Mouse (Mus musculus): Measurements from ENCODE around the gene Pxmp2.
A peak's percentile ranks its signal among the peaks of the same experiment; 100 is the strongest.

The Pxmp2 gene

DNA sequence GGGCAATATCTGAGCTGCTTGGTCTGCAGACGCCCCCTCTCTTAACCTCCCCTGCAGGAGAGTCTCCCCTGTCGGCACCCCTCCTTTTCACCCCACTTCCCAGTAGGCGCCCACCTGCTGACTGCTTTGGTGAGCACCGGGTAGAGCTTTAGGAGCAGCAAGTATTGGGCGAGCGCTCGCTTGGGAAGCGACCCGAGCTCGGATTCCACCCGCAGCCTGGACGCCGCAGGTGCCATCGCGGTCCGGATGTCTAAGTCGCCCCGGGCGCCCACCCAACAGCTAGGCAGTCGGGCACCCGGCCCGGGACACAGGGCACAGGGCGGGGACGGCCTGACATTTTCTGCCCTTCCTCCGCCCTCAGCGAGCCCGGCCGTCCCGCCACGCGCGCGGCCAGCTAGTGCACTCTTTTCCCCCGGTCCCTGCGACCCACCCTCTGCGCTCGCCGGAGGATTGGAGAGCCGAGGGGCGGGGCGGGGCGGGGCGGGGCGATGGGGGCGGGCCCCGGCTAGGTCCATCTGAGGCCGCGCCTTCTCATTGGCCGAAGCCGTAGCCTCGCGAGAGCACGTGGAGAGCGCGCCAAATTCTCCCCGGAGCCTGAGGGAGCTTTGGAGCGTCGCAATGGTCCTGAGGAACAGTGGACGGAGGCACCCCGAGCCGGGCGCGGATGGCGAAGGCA, at the start of gene Pxmp2, which contains the start of gene Pole:
Gene Pxmp2, minus strand, starts transcription at position 417 of the 676 bp plus-strand sequence.
Gene Pole, plus strand, starts transcription at position 537 of the 676 bp plus-strand sequence.
- DNase-seq (ENCODE audit: low spot score) = peak; percentile 68

DNA sequence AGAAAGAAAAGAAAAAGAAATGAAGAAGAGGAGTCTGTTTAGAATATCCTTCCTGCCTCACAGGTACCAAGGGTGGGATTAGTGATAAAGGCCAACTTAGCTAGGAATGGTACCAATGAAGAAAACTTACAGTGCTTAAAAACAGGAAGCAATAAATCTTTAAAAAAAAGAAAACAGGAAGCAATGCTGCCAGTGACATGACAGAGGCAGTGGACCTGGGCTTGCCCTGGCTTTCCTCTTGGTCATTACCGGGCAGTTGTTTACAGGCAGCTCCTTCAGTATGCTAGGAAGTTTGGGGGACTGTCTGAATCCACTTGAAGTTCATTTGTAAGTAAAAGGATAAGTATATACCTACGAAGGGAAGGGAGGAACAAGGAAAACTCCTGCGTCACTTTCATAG, 44.5 kb upstream of the Pxmp2 start:
- no peak for DNase-seq (ENCODE audit: low spot score)

DNA sequence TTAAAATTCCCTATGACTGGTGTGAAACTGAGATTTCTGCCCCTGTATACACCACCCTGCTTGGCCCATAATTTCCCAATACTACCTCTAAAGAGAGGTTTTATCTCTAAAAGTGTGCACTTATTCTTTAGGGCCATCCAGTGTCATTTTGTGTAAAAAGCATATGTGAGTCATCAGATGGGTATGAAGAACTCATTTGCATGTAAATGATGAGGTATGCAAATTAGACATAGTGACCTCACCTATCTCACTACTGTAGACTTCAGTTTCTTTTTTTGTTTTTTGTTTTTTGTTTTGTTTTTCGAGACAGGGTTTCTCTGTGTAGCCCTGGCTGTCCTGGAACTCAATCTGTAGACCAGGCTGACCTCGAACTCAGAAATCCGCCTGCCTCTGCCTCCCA, 27.1 kb upstream of the Pxmp2 start:
- DNase-seq (ENCODE audit: low spot score) = no peak

DNA sequence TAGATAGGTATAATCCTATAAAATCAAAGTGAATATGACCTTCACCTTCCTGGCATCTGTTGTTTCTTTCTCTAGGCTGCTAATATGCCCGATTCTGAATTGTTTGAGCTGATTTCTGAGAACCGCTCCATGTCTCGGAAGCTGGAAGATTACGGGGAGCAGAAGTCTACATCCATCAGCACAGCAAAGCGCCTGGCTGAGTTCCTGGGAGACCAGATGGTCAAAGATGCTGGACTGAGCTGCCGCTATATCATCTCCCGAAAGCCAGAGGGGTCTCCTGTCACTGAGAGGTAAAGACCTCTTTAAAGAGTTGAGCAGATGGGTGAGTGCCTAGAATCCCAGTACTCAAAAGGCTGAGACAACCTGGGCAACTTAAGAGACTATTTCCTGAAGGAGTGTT, 22.9 kb upstream of the Pxmp2 start:
- DNase-seq (ENCODE audit: low spot score) = no peak

DNA sequence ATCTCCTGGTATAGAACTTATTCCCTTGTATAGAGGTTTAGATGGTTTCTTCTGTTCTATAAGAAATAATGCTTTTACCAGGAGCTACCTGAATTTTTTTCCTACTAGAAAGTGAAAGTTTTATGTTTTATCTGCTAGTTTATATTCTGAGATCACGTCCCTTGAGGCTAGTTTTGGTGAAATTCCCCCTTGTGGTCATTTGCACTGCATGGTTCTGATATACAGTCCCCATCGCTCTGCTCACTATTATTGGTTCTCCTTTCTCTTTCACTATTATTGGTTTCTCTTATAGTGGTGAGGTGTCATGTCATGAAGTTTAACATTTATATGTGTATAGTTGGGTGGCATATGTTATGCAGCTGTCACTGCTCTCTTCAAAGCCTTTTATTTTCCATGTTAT, 14.6 kb upstream of the Pxmp2 start:
- no peak for DNase-seq (ENCODE audit: low spot score)

DNA sequence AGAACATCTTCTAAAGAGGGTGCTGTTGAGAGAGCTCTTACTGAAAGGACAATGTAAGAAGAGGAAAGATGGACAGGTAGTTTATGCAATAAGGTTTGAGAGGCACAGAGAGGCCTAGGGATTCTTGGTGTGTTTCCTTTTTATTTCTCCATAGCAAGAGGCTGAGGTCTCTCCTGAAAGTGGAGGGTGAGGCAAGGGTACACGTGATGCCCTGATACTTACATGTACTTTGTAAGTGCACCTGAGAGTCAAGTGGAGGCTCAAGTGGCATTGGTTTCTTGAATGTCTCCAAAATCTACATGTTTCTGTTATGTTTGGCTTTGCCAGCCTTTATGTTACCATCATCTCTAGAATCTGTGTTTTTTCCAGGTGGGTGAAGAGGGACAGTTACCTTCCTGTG, 10.7 kb upstream of the Pxmp2 start:
- DNase-seq (ENCODE audit: low spot score) = no peak

DNA sequence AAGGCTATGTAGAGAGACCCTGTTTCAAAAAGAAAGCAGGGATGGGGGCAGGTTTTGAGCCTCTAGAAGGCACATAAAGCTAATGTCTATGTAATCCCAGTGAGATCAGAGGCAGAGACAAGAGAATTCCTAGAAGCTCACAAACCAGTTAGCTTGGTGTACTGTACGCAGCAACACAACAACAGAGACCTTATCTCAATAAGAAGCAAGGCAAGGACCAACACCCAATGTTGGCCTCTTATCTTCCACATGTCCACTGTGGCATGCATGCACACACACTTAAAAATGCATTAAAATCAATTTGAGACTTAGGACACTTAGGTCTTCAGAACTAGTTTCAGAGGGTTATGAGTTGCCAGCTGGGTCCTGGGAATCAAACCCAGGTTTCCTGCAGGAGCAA, 5.7 kb upstream of the Pxmp2 start:
- no peak for DNase-seq (ENCODE audit: low spot score)

DNA sequence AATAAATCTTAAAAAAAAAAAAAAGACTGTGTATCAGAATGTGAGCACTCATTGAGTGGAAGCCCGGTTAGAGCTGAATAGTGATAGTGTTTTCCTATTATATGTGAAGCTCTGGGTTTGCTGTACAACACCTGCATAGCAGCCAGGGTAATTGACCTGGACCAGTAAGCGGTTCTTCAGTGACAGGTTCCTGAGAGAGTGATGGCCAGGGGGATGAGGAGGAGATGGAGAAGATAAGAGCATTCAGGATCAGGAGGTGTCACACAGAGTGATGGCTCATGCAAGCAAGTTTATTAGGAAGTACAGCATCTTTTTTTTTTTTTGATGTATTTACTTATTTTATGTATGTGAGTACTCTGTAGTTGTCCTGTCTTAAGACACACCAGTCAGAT, 1.1 kb upstream of the Pxmp2 start:
- no peak for DNase-seq (ENCODE audit: low spot score)

DNA sequence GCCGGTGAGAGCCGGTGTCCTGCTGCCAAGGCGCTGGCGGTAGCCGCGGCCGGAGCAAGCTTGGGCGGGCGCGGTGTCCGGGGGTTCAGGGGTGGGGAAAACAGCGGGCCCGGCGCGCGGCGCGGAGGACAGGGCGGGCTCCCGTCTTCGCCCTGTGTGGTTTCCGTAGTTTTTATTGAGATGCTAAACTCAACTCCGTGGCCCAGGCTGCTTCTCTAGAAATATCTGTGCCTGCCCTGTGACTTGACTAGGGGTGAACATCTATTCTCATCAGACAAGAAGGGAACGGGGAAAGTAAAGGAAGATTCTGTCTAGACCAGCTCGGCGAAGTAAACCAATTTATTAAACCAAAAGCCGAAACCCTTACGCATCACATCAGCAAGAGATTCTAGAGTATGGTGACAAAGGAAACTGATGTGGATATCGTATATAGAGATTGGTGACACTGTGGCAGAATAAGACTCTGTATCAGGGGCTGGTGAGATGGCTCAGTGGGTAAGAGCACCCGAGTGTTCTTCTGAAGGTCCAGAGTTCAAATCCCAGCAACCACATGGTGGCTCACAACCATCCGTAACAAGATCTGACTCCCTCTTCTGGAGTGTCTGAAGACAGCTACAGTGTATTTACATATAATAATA, 579 bp upstream of the Pxmp2 start:
- DNase-seq (ENCODE audit: low spot score) = no peak

DNA sequence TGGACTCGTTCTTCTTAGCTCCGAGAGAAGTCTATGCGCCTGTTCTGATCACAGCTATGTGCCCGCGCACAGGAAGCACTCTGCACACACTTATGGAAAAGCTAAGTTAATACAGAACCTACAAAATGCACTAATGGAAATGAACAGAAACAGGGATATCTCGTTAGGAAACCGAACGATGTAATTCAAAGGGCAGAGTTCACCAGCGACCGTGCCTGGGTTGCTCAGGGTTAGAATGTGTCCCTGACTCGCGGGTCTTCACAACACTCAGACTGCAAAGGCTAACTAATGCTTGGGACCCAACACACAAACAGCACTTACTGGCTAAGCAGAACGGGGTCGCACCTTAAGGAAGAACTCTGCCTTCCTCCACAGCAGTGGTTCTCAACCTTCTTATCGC, 830 bp downstream of the Pxmp2 start:
- no peak for DNase-seq (ENCODE audit: low spot score)

DNA sequence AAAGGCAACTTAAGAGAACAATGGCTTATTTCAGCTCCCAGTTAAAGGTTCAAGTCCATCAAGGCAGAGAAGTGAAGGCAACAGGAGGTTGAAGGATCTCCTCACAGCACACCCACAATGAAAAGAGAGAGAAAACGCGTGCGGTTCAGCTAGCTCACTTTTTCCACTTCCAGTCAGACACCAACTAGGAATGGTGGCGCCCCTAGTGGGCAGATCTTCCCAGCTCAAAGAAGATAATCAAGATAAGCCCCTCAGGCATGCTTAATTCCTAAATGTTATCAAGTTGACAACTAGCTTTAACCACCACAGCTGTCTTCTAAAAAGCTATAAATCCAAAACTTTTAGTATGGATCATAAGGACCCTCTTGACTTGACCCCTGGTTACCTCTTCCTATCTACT, 1.4 kb downstream of the Pxmp2 start:
- no peak for DNase-seq (ENCODE audit: low spot score)

DNA sequence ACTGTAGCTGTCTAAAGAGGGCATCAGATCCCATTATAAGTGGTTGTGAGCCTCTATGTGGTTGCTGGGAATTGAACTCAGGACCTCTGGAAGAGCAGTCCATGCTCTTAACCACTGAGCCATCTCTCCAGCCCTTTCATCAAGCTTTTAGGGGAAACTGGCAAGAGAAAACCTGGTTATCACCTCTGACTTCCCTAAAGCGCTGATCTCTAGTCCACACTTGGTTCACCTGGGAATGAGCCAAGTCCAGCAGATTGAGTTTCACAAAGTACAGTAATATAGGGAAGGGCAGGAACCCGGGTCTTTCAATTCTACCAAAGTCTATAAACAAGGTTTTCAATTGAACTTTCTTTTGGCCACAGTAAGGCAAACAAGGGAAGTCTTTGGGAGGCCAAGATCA, 4.0 kb downstream of the Pxmp2 start:
- no peak for DNase-seq (ENCODE audit: low spot score)

DNA sequence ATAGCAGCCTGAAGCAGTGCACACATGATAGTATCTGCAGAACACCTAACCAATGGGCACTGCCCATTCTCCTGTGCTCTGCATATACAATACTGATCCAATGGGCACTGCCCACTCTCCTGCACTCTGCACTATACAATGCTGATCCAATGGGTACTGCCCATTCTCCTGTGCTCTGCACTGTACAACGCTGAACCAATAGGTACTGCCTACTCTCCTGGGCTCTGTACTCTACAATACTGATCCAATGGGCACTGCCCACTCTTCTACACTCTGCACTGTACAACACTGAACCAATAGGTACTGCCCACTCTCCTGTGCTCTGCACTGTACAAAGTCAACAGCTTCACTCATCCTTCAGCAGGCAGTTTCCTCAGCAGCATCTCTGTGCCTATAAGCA, 9.1 kb downstream of the Pxmp2 start:
- DNase-seq (ENCODE audit: low spot score) = no peak

DNA sequence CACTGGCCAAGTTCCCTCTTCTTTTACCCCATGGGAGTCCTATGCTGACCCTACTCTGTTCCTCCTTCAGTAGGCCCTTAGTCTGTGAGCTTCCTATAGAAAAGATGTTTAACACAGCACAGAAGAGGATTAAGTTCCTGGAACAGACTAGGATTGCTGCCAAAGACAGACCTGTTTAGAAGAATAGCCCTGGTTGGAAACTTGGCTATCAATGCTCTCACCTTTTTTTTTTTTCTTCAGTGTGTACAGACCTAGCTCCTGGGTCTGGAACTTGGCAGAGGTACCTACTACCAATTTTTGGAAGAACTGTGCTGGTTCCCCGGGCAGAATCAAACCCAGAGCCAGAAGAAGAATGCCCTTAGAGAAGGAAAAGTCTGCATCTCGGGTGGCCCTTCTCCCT, 9.6 kb downstream of the Pxmp2 start:
- no peak for DNase-seq (ENCODE audit: low spot score)

DNA sequence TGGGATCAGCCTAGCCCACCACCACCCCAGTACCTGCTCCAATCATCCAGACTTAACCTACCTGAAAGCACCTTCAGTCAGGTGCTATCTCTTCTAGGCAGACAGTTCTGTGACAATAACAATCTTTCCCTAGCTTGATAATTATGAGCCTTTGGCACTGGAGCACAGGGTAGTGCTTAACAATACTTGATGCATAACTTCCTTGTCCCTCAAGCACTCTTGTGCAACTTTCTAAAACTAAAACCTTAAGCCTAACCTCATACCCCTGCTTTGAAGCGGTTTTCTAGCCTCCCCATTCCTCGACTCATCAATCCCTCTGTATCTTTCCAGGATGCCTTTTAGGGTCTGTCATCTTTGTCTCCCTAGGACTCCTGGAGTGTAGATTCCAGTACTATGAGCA, 11.1 kb downstream of the Pxmp2 start:
- DNase-seq (ENCODE audit: low spot score) = no peak

DNA sequence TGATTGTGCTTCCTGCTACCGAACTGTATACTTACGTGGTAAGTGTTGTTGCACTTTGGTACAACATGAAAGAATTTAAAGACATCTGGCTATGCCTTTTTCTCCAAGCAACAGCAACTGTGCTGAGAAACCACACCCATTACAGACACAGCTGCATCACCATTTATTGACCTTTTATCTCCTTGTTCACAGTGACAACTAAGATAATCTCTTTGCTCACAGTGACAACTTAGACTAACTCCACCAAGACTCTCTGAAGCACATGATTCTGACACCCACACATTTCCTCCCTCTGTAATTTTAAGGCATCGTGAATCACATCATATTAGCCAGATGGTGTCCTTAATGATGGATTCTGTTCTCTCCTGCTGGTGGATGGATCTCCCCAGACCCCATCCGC, 11.8 kb downstream of the Pxmp2 start:
- DNase-seq (ENCODE audit: low spot score) = no peak

DNA sequence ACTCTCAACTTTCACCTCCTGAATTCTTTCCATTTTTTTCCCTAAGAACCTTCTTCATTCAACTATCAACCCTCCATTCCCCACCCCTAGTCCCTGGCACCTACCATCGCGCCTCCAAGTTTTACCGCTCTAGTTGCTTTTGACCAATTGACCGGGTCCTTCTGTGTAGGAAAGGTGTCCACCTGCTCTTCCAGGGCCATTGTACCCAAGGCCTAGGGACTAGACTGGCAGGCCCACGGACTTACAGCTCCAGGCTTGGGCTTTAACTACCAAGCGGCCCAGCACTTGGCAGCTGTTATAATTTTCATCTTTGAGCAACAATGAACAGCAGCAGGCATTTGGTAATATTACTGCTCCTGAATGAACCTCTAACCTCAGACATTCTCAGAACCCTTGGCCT, 15.7 kb downstream of the Pxmp2 start:
- no peak for DNase-seq (ENCODE audit: low spot score)

DNA sequence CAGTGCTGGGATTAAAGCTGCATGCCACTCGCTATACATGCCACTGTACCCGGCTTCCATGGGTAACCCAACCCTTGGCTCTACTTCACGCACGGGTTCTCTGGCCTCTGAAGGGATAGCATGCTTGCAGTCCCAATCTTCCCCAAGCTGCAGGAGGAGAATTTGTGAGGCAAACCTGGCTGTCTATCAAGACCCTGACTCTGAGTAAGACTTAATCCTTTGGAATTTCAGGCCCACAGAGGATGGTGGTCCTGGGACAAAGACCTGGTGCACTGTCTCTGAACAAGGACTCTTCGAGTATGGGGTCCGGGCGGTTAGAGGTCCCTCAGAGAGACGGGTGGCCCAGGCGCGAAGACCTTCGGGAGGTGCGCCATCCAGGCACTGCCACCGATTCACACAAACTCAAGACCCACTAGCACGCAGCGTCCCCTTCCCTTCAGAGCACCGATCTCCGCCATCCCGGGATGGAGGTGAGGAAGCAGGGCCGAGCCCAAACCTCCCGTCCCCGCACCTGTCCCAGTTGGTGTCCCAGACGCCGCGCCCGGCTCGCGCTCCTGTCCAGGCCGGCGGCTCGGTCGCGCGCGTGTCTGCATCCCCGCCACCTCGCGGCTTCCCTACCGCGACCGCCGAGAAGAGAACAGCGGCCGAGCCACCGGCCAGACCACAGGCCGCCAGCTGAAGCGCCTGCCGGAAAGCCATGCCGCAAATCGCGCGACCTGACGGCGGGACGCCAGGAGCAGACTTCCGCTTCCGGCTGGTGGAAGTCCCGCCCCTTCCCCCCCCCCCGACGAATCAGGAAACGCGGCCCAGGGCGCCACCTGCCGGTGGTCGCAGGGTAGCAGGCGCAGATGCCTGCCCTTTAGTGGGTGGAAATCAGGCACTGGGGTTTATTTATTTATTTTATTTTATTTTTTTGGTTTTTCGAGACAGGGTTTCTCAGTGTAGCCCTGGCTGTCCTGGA, 16.6 kb downstream of the Pxmp2 start, which contains the start of gene Pgam5:
Gene Pgam5, minus strand, starts transcription at position 773 of the 961 bp plus-strand sequence.
- DNase-seq (ENCODE audit: low spot score) = peak; percentile 66

DNA sequence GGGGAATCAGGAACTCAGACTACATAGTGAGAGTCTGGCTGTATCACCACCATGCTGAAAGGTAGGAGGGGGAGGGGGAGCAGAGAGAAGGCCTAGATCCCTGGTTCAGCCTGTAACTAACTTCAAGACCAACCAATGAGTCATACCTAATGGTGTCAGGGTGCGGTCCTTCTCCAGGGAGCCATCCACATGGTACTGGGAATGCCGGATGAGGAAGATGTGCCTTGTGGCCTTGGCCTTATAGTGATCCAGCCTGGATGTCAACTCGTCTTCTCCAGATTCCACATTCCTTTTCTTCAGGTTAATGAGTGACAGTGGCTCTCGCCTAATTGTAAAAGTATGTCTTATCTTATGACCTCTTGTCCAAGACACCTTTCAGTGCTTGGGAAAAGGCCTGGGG, 19.0 kb downstream of the Pxmp2 start:
- DNase-seq (ENCODE audit: low spot score) = no peak

DNA sequence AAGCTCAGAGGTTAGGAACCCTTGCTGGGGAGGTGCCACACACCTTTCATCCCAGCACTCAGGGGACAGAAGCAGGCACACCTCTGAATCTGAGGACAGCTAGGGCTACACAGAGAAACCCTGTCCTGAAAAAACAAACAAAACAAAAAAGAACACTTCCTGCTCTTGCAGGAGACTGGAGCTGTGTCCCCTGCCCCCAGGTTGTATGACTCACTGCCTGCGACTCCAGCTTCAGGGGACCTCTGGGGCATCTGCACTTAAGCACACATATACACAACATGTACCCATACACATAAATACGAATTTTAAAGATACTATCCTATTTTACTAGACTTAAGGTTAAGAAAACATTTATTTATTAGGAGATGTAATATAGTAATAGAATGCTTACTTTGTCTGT, 41.9 kb downstream of the Pxmp2 start:
- no peak for DNase-seq (ENCODE audit: low spot score)

DNA sequence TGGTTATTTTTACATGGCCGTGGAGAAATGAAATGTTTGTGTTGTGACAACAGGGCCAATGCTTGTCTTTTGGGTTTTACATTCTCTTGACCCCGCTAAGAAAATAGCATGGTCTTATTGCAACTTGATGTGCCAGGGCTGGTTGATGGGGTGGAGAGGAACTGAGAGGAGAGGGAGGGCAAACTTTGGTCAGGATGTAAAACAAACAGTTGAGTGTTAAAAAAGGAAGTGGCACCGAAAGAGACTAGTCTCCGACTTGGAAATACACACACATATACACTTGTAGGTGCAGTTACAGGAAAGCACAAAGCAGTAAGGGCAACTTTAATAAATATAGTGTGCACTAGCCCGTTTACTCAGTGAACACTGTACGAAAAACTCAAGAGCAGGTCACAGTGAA, 53.6 kb downstream of the Pxmp2 start:
- no peak for DNase-seq (ENCODE audit: low spot score)

DNA sequence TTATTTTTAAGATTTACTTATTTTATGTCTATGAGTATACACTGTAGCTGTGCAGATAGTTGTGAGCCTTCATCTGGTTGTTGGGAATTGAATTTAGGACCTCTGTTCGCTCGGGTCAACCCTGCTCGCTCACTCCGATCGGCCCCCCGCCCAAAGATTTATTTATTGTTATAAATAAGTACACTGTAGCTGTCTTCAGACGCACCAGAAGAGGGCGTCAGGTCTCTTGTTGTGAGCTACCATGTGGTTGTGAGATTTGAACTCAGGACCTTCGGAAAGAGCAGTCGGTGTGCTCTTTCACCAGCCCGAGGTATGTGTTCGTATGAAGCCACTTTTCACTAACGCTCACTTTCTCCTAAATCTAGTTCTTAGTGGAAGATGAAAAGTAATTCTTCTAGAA, 54.3 kb downstream of the Pxmp2 start:
- DNase-seq (ENCODE audit: low spot score) = no peak
